Mouse (Mus musculus) testis, adult 2 months (tissue): ENCODE data around the gene Ubac2.

Experiments used
- CTCF ChIP-seq: fragments of 200-500 bp; IDR thresholded peaks from 2 replicates; pipeline ENCODE4 v1.5.1; 2012; ENCODE audit warnings: low read depth, mild to moderate bottlenecking, inconsistent platforms, low read length, moderate library complexity; ENCODE audit not compliant: control insufficient read depth, insufficient read depth, insufficient replicate concordance
- POLR2A ChIP-seq: fragments of 200-500 bp; IDR thresholded peaks from 2 replicates; pipeline ENCODE4 v1.6.1; 2012; ENCODE audit warnings: low read depth, mild to moderate bottlenecking, inconsistent platforms, low read length, moderate library complexity; ENCODE audit not compliant: control insufficient read depth

- TF ChIP-seq CTCF = no peak
- no peak for TF ChIP-seq POLR2A
Observed at GRCm38 (mm10) chr14:121838161-121838560, 40.3 kb upstream of the Ubac2 start.
